Mouse (Mus musculus) retina, embryonic 14.5 days (tissue): ENCODE measurements at regions not wholly inside any gene's neighbourhood (a gene's known extent, or its start where the extent isn't known, plus 50 kb on each side); places are given as distances from the start of the nearest gene placed in this dataset.

ENCODE experiments used
- DNase-seq: peaks from one replicate; pipeline ENCODE4 v3.0.0-alpha.2; 2015; ENCODE audit warnings: low spot score

DNA sequence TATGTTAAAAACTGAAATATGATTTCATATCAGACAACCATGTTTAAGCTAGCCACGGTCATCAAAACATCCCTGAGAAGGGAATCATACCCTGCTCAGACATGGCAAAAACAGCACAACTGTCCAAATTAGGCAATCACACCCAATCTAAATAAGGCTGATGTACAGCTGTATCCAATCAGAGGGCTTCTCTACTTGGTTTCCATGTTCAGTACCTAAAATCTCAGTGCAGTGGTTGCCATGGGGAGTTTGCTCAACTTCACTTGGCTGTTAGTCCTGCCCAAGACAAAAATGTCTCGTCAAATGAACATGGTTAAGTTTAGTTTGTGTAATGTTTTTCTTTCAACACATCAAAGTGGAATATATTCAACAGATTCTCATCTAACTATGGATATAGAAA, 987.0 kb downstream of the Cdh9 start:
- DNase-seq: no peak

DNA sequence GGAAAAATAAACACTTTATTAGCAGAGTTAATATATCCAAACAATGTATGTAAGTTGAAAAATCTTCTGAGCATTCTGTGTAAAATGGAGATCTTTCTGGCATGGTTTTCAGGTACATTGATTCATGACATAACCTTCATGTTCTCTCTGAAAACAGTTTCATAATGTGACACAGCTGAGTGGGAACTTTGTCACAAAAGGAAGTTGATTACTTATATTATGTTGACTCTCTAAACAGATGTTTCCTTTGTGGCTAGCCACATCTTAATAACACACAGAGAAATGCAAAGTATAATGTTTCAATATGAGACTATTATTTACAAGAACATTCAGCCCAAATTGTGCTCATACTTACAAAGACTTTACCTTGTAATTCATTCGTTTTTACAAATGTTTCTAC, 1002.1 kb downstream of the Cdh9 start:
- DNase-seq: no peak

DNA sequence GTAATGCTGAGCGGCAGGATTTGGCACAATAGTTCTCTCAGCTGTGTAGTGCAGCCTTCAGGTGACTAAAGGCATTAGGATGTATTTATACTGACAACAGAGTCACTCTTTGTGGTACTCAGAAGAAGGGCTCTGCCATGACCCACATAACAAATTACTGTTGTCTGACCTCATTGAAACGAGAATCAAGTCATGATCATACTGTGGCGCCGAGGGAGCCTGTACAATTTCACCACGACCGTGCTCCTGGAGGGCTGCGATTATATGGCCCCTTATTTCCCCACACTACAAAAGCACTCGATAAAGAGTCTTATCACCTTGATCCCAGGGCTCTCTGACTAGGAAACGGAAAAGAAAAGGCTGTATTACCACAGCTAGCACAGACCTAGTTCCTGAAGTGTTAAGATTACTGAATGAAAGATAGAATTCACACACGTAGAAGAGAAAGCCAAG, 1041.7 kb downstream of the Cdh9 start:
- DNase-seq: peak; percentile 12

DNA sequence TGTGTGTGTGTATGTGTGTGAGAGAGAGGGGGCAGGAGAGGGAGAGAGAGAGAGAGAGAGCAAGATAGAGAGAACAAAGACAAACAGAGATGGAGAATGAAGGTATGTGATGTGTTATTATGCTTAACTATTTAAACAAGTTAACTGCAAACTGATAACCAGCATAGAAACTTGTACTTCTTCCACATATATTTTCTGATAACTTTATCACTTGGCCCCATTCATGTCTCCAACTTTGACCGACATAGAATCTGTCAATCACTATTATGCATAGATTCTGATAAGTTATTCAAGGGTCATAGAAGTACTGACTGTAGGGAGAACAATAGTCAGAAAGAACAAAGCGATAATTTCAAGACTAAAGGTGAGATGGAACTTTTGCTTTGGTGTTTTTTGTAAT, 1039.0 kb upstream of the Cdh10 start:
- no peak for DNase-seq

DNA sequence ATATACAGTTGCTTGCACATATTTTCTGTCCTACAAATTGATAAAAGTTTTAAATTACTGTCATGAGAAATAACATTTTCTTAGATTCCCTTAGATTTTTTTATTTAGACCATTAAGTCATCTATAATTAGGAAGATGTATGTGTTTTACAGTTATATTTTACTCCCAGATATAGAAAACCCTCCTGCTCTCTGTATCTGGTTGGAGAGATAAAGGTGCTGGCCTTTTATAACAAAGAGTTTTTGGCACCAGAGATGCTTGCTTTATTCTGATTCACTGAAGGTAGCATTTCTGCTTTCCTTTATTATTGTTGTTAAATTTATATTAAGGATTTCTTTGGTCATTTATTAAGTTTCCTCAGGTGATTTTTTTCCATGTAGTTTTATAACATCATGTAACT, 1035.4 kb upstream of the Cdh10 start:
- DNase-seq: no peak

DNA sequence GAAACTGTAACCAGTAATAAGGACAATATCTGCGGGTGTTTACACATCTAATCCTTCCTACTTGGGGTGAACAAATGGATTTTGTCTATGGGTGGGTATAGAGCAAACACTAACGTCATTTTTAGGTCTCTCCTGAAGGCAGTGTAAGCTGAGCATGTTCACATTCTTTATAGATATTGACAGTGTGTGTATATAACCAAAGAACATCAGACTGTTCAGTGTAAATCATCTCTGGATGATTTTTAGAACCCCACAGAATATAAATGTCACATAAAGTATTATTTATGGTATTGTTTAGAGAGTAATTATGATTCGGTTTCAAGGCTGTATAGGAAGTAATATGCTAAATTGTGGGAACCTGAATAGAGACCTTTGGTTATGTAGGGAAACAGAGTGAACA, 1021.2 kb upstream of the Cdh10 start:
- no peak for DNase-seq

DNA sequence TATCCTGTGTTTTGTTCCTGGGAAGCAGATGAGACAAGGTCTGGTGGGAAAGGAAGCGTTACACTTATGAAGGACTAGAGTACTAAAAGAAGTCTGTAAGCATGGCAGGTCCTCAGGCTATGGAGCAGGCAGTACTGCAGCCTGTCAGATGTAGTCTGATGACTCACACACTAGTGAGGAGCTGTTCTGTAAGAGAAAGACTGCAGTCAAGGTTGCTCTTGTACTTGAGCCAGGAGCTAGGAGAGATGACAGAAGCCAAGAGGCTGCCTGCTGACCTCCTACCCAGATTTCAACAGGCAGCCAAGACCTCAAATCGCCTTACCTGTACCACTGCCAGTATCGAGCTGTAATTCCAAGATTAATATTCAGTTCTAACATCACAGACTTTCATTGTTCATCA, 1017.3 kb upstream of the Cdh10 start:
- no peak for DNase-seq

DNA sequence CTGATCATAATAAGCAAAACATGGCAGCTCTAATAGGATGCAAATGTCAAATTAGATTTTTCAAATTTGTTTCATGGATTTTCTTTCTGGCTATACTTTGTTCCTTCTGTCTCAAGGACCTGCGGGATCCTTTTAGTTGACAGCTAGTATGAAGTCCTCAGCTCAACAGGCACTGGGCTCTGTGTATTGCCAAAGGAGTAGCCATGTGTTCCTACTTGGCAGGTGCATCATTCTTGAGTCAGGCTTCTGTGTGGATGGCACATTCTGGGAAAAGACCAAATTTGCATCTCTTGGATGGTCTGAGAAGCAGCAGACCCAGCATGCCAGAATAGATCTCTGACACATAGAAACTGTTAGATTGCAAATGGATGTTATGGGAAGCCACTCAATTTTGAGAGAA, 1015.6 kb upstream of the Cdh10 start:
- no peak for DNase-seq

DNA sequence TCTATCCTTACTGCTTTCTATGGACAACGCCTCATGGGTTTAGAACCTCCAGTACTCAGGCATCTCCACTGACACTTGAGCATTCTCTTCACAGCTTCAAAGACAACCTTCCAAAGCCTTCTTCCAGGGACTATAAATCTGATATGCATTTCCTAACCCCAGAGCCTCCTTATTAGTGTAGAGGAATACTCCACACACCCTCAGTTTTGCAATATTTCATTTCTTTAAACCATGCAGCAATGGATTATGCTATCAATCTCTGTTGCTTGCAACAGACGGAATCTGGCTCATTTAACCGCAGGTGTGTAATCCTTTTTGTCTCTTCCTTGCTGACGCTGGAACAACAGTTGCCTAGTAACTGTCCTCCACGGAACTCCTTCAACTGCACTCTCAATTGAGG, 988.4 kb upstream of the Cdh10 start:
- no peak for DNase-seq

DNA sequence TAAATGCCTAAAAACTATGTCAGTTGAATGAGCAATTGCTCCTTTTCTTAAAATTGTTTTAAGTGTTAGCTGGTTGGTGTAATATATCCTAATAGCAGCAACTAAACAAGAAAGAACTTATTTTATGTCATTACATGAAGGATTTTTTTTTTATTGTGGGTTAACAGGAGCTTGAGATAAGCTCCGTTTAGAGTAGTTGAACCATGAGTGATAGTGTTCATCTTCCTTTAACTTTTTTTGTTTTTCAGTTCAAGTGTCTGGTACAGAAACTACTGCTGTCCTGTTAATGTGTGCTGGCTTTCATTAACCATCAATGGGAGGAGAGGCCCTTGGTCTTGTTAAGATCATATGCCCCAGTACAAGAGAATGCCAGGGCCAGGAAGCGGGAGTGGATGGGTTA, 986.8 kb upstream of the Cdh10 start:
- no peak for DNase-seq

DNA sequence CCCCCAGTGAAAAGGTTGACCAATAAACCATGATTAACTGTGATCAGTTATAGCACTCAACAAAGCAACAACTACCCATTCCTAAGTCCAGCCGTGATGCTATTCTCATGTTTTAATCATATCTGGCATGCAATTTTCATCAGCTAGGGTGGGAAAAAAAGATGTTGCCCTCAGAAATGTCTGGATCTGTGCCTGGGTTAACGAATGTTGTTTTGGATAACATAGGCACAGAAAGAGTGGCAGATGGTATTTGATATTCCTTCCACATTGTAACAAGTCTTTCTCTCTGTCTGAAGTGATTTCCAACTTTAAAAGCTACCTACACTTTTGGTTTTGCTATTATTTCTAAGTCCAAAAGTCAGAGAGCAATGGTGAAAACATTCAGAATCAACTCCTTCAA, 938.6 kb upstream of the Cdh10 start:
- DNase-seq: no peak

DNA sequence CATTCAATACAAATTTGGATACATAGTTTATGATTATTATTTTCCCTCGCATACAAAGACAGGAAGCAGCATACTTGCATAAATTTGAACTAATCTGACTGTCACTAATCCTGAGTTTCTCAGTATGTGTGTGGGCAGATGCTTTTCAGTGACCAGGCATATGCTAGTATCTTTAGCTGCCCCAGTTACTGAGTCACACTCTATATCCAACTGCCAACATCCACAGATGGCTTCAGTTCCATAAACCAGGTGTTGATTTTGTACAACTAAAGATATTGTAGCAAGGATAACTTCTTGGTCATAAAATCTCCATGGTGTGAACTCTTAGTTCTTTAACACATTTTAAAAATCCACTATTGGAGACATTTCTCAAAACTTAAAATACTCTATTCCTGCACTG, 929.4 kb upstream of the Cdh10 start:
- DNase-seq: no peak

DNA sequence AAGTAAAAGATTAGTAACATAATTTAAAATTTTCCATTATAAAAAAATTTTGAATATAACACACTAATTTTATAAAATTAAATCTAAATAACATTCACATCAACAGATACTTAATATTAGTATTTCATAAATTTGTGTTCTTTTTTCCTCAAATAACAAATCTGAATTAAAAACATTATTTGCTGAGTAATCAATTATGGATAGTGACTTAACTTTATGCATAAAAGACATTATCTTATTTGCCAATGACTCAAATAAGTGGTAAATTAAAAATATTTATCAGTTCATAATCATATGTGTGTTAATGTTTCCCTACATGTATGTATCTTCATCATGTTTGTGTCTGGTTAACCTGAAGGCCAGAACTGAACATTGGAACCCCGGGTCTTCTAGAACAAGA, 918.7 kb upstream of the Cdh10 start:
- DNase-seq: no peak

DNA sequence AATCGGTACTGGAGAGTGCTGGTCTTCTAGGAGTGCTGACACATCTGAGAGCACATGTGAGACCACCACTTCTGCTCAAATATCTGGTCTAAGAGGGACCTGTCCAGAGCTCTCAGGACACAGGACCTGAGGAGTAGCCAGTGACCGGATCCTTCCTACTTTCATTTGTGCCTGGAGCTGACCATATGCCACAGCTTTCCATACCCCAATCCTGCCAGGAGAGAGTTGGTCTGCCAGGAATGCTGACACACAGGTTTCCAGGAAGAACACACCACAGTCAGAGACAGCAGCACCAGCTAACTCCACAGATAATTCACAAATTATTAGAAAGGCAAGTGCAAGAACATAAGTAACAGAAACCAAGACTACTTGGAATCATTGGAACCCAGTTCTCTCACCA, 906.5 kb upstream of the Cdh10 start:
- no peak for DNase-seq

DNA sequence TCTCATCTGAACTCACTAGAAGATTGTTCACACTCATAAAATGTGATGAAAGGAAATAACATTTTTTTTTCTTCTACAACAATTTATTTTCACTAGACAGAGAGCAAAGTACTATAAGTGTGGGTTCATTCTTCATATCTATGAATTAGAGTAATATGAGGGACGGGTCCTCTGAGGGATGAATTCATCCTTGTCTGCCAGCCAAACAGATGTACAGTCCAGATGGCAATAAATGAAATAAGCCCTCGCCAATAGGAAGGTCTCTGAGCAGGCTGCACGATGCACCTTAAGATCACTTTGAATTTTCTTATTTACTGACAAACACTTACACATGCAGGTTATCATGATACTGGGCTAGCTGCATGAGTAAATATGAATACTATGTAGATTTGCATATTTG, 886.2 kb upstream of the Cdh10 start:
- no peak for DNase-seq

DNA sequence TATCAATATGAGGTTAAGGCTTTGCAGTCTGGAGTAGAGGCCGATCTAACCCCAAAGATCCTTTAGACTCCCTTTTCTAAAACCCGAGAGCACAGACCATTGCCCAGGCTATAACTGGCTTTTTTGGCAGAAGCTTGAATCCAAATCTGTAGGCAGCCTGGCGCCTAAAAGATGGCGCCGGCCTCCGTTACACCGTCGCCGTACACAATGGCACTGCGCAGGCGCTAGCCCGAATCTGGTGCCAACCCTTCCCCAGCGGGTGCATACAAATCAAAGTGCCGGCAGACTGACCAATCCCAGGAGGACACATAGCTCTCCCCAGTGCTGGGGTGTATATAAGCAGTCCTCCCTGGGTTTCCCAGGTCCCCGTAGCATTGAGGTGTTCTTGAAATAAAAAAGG, 884.9 kb upstream of the Cdh10 start:
- DNase-seq: no peak

DNA sequence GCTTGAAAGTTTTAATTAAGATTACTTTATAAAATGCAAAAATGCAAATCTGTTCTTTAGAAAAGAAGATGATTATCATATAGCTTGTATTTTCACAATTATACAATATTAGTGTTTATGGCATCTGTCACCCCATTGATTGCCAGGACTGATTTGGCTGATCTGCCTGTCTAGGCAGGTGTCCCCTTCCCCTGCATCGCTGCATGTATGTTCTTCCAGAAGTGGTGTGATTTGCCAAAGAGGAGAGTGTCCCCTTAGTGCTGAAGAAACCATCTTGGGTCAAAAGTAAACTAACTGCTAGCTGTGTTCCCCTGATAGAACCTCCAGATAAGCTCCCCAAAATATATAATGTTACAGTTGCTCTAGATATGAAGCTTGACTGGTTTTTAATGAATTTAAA, 883.3 kb upstream of the Cdh10 start:
- DNase-seq: no peak

DNA sequence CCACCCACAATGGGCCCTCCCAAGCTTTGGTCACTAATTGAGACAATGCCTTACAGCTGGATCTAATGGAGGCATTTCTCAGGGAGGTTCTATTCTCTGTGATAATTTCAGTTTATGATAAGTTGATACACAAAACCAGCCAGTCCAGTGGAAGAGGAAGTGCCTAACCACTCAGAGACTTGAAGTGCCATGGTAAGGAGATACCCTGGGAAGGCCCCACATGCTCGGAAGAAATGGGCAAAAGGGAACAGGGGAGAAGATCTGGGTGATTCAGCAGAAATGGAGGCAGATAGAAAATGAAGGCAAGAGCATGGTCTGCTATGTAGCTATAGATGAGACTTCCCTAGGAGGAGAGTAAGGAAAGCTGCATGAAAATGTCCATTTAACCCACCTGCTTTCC, 856.0 kb upstream of the Cdh10 start:
- DNase-seq: no peak

DNA sequence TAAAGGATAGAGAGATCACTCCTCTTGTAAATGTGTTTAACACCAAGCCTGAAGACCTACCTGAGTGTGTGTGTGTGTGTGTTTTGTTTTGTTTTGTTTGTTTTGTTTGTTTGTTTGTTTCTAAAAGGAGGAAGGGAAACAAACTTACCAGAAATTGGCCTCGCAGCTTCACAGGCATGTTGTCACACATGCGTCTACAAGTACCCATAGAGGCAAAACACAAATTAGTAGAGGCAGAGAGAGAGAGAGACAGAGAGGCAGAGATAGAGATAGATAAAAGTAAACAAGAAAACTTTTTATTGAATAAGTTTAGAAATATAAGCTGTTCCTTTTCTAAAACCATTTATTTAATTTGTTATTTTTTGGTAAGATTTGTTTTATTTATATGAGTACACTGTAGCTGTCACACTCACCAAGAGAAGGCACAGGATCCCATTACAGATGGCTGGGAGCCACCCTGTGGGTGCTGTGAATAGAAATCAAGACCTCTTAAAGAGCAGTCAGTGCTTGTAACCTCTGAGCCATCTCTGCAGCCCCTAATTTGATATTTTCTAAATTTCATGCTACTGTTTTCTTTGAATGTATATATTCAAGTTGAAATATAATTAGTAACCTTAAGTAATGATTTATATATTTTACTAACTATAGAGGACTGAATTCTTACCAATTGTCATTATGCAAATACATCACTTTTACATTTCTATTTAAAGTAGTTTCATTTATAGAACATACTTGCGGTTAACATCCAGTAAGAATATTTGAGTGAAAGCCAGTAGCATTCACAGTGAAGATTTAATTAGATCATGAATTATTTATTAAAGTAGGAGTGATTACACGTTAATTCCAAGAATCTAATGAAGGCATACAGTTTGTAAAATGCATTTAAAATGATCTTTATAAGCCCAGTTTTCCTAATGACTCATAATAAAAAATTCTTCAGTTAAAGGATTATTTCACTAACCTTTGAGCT, 855.2 kb upstream of the Cdh10 start:
- no peak for DNase-seq

DNA sequence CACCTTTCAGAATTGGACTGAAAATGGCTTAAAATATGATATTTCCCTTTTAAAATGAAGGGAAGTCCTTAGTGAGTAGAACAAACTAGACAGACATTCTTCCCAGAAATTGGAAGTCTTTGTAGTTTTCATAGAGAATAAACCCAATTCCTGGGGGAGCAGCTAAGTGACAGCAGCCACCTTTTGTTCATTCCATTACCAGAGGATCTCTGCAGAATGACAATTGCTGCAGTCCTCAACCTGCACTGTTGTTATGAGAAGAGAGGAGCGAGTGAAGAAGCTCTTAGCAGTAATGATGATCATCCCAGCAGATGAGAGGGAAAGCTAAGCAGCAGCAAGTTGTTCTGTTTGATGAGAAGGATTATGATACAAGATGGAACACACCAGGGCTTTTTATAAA, 831.0 kb upstream of the Cdh10 start:
- DNase-seq: no peak

DNA sequence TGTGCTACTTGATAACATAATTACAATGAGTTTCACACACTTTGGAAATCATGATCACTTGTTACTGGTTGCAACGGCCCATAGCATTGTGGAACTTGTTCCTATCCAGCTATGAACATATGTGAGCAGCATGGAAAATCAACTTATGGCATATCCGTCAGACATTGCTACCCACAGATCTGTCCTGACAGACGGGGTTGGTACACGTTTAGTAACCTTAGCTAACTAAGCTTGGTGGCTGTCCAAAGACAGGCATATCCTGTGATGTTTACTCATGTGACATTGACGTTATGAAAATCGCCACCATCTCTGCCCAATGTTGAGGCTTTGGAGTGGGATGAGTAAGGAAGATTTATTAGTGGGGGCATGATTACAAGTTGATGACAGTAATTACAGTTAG, 786.1 kb upstream of the Cdh10 start:
- DNase-seq: no peak

DNA sequence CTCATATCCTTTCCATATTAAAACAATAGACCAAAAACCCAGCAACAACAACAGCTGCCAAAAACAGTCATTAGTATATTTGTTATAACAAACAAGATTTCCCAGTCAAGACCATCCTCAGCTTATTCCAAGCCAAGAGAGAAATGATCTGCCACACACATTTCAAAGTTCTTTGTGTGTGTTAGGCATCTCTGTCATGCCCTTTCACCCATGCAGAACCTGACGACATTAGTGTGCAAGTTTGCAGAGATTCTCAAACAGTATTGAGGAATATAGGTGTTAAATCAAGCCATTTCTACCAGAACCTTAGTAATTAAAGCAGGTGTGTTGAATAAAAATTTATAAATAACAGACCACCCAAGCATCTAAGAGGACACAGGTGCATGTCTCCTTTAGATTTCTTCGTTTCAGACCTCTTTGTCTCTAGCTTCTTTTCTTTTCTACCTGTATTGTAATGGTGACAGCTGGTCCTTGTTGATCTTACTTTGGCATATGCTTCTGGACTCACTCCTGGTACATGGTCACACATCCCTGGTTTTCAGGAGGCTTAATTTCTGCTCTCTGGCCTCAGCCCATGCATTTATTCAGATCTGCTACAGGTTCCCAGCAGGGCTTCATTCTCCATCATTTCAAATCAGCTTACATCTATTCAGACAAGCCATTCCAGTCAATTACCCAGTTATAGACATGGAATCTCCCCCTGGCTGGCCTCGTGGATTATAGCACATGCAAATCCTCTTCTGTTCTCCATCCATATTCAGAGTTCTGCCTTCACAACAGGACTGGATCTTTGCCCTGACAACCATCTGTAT, 766.3 kb upstream of the Cdh10 start:
- peak; percentile 84 for DNase-seq

DNA sequence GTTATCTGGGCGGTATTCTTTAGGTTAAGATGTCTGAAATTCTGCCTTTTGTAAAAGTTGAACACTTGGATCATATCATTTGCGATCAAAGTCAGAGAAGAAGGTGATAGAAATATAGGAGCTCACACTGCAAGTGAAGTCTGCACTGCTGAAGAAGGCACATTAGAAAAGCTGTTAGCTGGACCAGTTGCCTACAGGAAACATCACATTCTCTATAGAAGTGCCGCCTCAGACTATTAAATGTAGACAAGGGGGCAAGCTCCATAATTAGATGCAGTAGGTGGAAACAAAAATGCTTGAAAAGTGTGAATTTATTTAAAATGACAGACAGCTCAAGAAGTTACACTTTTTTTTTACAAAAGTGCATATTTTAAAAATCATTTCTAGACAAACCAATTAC, 753.2 kb upstream of the Cdh10 start:
- no peak for DNase-seq
